Mouse (Mus musculus): ENCODE measurements at regions not wholly inside any gene's neighbourhood (a gene's known extent, or its start where the extent isn't known, plus 50 kb on each side); places are given as distances from the start of the nearest gene placed in this dataset.

DNA sequence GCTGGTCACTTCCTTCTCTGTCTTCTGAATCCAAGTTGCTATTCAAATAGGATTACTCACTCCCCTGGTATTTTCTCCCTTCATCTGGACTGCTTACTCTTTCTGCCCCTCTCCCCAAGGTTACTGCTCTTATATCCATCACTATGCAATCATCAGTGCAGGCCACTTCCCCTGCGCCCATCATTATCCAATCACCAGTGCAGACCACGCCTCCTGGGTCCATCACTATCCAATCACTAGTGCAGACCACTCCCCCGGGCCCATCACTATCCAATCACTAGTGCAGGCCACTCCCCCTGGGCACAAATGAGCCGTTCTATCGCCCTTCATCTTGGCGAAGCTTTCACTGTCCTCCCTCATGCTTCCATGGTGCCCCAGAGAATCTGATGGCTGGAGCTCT, 191.1 kb upstream of the Gm21798 start:
- Histone ChIP-seq H3K9ac (replicated peaks; ENCODE audit: low read length) (no peak overlapping the region), H3K4me1 (ENCODE audit: insufficient read depth, low read length) (0 out of 2 replicates have a peak, but pooled peaks cover 3% of the 10 kb centered on the region), H3K36me3 (ENCODE audit: insufficient read depth, low read length) (no peaks in the 10 kb centered on the region), H3K27ac (no peak overlapping the region), H3K4me2 (ENCODE audit: low read depth, low read length) (no peak overlapping the region), H3K4me3 (ENCODE audit: low read length) (no peak overlapping the region), H3K27me3 (ENCODE audit: insufficient read depth, low read length) (no peaks in the 10 kb centered on the region), H3K9me3 (ENCODE audit: low read length) (no peaks in the 10 kb centered on the region)
- peak; percentile 59; the same call in 1 of the 2 replicates for ATAC-seq
- 90% methylated on average over 6 of the region's 6 CpGs for WGBS
- no peak for DNase-seq (ENCODE audit: low spot score)
- no peak for TF ChIP-seq CTCF (IDR thresholded peaks at IDR 0.05; ENCODE audit: low read depth)

- no peak overlapping the region for H3K9ac ChIP-seq (replicated peaks; ENCODE audit: low read length)
- no peaks in the 10 kb centered on the region for H3K9me3 ChIP-seq (ENCODE audit: low read length)
- DNase-seq (ENCODE audit: low spot score) (peak; percentile 87), ATAC-seq (peak; percentile 57; the same call in 1 of the 2 replicates)
- 0 out of 2 replicates have a peak overlapping the region, but pooled peaks have one; percentile 38 for H3K4me2 ChIP-seq (ENCODE audit: low read depth, low read length)
- no peak overlapping the region for H3K27ac ChIP-seq
- H3K4me1 ChIP-seq (ENCODE audit: insufficient read depth, low read length), result 0 out of 2 replicates have a peak, but pooled peaks cover 3% of the 10 kb centered on the region
- H3K4me3 ChIP-seq (ENCODE audit: low read length), result no peak overlapping the region
- TF ChIP-seq CTCF (IDR thresholded peaks at IDR 0.05; ENCODE audit: low read depth), result peak; percentile 86
- H3K36me3 ChIP-seq (ENCODE audit: insufficient read depth, low read length), result no peaks in the 10 kb centered on the region
- WGBS, result 13% methylated on average over 9 of the region's 9 CpGs
- no peaks in the 10 kb centered on the region for H3K27me3 ChIP-seq (ENCODE audit: insufficient read depth, low read length)
Measured at GRCm38 (mm10) chr15:64627258-64627657, 190.2 kb upstream of the Gm21798 start.

All from hindbrain, postnatal 0 days (tissue).